Mouse (Mus musculus): ENCODE data around the gene E130308A19Rik.

GRCm38 (mm10) chr4:59728839-59729238 is 102.8 kb downstream of the E130308A19Rik start:
- TF ChIP-seq POLR2A (IDR thresholded peaks at IDR 0.05; ENCODE audit: borderline replicate concordance, extremely low read depth, insufficient read depth, insufficient read length, poor library complexity, severe bottlenecking) (no peak), CTCF (IDR thresholded peaks at IDR 0.05; ENCODE audit: borderline replicate concordance, extremely low read depth, insufficient read depth, insufficient read length) (no peak)

Data from brain, embryonic 14.5 days (tissue).